Mouse (Mus musculus): ENCODE data around the gene Tmem97.
A peak's percentile ranks its signal among the peaks of the same experiment; 100 is the strongest.
"Not testable (repeated sequence)": the region's sequence is repeated elsewhere in the genome, so short reads cannot be mapped to it uniquely, and the experiment has no call there.

The Tmem97 gene

GRCm38 (mm10) chr11:78550168-78551058 lies at the start of gene Tmem97:
Tmem97 (minus strand) TSS chr11:78550777.
- peak; percentile 80 to 93 for DNase-seq (ENCODE audit: low spot score in 2 of 2)

- no peak for DNase-seq (ENCODE audit: low spot score in 2 of 2)
Measured at GRCm38 (mm10) chr11:78600051-78600450, 49.5 kb upstream of the Tmem97 start.

GRCm38 (mm10) chr11:78598763-78599415 lies 48.3 kb upstream of the Tmem97 start:
- no peak for DNase-seq (ENCODE audit: low spot score in 2 of 2)

DNA sequence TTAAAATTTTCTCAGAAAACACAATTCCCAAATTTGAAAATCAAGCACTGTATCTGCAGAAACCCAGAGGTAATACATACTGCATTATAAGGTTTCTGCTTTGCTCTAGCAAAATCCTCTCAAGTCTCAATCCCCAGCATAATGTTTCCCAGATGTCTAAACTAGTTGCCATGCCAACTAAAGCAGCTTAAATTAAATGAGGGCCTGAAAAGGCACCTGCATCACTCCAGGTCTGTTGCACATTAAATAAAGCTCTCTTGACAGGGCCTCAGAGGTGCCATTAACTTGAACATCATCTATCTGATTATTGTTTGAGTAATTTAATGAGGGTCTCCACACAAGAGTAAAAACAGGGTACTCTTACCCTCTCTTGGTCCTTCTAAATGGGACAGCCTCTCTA lies 46.2 kb upstream of the Tmem97 start:
- DNase-seq (ENCODE audit: low spot score in 2 of 2), result no peak

GRCm38 (mm10) chr11:78595773-78596172 lies 45.2 kb upstream of the Tmem97 start:
- no peak for DNase-seq (ENCODE audit: low spot score in 2 of 2)

DNA sequence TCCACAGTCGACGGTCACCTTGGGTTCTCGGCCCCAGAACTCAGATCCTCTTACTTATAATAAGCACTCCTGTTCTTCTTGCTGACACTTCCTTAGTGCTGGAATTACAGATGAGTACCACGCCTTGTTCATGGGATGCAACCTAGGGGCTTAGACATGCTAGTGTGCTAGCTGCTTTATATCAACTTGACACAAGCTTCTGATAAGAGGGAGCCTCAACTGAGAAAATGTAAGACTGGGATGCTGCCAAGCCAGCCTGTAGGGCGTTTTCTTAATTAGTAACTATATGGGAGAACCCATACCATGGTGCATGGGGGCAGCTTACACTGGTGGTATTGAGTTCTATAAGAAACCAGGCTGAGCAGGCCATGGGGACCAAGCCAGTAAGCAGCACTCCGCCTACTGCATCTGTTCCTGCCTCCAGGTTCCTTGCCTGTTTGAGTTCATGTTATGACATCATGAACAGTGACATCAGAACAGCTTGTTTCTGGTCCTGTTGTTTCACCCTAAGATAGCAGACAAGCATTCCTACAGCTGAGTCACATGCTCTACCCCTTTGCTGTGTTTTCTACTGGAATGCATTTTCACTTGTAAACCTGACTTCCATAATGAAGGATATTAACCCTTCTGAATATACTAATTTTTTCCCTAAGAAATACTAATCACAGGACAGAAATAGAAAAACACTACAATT lies 43.8 kb upstream of the Tmem97 start:
- no peak for DNase-seq (ENCODE audit: low spot score in 2 of 2)

GRCm38 (mm10) chr11:78587677-78588076 lies 37.1 kb upstream of the Tmem97 start:
- not testable (repeated sequence) for DNase-seq (ENCODE audit: low spot score in 2 of 2)

DNA sequence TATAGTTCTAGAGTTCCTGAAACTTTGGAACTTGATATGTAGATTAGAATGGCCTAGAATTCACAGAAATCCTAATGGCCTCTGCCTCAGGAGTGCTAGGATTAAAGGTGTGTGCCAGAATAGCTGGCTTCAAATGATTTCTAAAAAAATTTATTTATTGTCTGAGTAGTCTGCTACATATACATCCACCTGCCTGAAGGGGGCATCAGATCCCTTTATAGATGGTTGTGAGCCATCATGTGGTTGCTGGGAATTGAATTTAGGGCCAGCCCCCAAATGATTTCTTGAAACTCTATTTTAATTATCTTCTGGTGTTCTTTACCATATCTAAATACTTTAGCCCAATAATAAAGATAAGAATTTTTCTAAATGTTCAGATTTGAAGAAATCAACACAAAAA lies 35.5 kb upstream of the Tmem97 start:
- DNase-seq (ENCODE audit: low spot score in 2 of 2), result no peak

GRCm38 (mm10) chr11:78582848-78583247 lies 32.3 kb upstream of the Tmem97 start:
- no peak for DNase-seq (ENCODE audit: low spot score in 2 of 2)

- no peak for DNase-seq (ENCODE audit: low spot score in 2 of 2)
Measured at GRCm38 (mm10) chr11:78574975-78575374, 24.4 kb upstream of the Tmem97 start.

DNA sequence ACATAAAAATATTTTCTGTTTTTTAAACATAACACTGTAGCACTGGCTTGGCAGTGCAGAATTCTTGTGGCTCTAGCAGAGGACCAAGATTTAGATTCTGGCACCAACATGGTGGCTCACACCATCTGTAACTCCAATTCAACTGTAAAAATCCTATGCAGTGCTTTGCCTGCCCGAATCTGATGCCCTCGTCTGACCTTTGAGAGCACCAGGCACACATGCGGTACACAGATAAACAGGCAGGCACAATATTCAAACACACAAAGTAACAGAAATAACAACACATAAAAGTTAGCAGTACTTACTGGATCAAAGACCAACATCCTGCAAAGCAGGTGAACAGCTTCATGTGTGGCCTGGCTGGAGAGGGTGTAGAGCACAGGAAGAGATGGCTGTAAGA lies 24.0 kb upstream of the Tmem97 start:
- no peak for DNase-seq (ENCODE audit: low spot score in 2 of 2)

DNA sequence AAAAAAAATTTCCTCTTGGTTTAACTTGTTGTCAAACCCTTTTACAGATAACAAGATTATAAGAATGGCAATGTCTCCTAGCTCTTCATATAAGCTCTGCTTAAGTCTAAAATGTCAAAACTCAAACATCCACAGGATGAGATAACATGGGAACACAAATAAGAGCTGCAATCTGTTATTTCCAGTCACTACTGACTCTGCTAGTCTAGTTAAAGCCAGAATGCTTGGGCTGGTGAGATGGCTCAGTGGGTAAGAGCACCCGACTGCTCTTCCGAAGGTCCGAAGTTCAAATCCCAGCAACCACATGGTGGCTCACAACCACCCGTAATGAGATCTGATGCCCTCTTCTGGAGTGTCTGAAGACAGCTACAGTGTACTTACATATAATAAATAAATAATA lies 23.5 kb upstream of the Tmem97 start:
- not testable (repeated sequence) for DNase-seq (ENCODE audit: low spot score in 2 of 2)

DNA sequence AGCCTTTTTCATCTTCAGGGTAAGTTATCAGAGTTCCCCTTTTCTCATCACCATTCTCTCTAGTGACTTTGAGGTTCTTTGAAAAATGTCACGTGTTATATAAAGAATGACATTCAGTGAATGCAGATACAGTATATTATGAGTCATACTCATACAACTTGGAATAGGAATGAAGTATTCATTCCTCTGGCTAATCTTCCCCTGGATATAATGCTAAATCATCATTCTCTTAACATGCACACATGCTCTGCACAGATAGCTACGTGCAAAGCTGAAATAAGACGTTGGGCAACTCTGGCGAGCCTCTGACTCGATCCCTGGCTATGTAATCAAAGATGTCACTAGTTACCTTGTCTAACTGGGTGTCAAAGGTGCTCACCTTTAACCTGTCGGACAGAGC lies 21.3 kb upstream of the Tmem97 start:
- DNase-seq (ENCODE audit: low spot score in 2 of 2), result no peak

DNA sequence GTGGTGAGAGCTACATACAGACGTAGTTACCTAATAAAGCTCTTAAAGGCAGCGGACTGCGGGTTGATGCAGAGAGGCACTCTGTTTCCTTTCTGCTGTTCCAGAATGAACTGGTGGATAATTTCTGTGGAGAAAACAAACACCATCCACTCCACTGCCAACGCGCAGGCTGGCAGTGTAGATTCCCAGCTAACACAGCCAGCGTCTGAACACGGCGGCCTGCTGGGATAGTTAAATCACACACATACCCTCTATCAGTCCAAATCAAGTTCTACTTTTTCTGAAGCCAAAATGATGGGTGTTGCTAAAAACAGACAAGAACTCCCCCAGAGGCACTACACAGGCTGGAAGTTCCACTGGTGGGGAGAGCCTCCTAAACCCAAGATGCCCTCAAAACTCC lies 20.9 kb upstream of the Tmem97 start:
- no peak for DNase-seq (ENCODE audit: low spot score in 2 of 2)

GRCm38 (mm10) chr11:78569806-78570205 lies 19.2 kb upstream of the Tmem97 start:
- DNase-seq (ENCODE audit: low spot score in 2 of 2), result no peak

DNA sequence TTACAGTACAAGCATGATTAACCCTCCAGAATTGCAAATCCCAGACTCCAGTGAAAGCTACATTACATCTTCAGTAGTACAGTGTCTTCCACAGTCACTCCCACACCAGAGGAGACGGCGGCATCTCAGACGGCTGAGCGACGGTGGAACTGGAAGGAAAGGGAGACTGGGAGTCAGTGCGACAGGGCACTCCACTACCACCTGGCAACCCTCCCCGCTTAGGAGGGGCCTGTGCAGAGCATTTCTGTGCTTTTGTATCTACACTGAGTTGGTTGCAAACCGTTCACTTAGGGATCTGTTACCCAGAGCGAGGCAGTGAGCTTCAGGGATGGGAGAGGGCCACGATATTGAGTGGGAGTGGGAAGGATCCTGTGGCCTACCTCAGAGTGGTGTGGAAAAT lies 18.2 kb upstream of the Tmem97 start:
- no peak for DNase-seq (ENCODE audit: low spot score in 2 of 2)

DNA sequence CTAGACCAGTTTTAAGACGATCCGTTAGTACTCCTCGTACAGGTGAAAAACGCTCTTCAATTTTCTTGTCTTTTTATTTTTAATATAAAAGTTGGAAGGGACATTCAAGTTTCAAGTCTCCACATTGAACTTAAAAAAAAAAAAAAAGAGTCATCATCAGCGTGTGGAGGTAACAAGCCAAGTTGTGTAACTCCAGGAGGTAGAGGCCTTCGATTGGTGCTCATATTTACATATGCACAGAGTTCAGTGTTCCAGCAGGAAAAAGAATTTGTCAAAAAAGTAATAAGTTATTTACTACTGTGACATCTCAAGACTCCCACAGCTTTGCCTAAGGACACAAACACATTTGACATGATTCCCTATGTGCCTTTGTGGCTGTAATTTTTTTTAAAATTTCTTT lies 17.0 kb upstream of the Tmem97 start:
- no peak for DNase-seq (ENCODE audit: low spot score in 2 of 2)

DNA sequence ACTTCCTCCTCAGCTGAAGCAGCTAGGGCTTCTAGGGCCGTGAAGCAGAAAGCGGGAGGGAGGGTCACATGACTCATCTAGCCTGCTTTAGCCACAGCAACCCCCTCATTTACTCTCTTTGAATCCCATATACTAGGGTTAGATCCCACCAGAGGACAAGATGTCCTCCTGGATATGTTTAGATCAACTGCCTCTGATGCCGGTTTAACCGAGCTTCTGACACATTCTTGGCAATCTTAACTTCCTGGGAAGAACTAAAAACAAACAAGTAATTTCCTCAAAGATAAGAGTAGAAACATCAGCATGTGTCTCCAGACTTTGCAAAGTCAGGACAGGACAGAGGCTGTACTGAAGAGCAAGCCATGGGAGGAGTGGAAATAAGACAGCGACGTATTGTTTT lies 16.2 kb upstream of the Tmem97 start:
- no peak for DNase-seq (ENCODE audit: low spot score in 2 of 2)

DNA sequence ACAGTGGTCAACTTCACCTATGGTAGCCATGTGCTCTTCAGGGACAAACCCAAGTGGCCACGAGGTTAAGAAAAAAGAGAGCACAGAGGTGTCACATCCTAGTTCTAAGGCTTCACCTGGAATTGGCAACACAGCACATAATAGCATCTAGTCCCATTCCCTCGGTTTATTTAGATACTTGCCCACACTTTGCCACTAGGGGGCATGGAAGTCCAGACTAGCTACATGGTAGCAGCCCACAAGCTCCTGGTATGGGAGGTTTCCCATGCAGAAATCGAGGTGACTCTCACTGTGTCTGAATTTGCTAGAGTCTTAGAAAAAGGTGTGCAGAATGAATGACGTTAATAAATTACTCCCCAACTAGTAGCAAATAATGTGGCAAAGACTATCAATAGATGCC lies 9.9 kb upstream of the Tmem97 start:
- DNase-seq (ENCODE audit: low spot score in 2 of 2), result peak in 1 of 2 experiments; percentile 43

GRCm38 (mm10) chr11:78557241-78557640 lies 6.7 kb upstream of the Tmem97 start:
- no peak for DNase-seq (ENCODE audit: low spot score in 2 of 2)

GRCm38 (mm10) chr11:78556070-78556469 lies 5.5 kb upstream of the Tmem97 start:
- DNase-seq (ENCODE audit: low spot score in 2 of 2), result no peak

DNA sequence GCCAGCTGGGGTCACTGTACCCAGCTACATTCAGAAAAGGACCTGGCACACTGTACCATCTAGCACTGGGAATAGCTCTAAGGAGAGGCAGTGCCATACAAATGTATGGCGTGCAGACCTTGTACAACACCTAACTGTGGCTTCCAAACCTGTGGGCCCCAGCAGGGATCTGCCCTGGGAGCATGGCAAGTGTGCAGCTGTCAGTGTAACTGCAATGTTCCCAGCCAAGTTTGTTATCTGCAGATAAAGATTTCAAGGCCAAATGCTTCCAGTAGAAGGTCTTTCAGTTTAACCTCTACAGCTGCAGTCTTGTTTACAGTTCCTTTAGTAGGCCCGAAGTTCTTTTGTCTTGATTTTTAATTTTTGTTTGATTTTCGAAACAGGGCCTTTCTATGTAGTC lies 5.0 kb upstream of the Tmem97 start:
- DNase-seq (ENCODE audit: low spot score in 2 of 2), result no peak

- no peak for DNase-seq (ENCODE audit: low spot score in 2 of 2)
Measured at GRCm38 (mm10) chr11:78551059-78551398, 452 bp upstream of the Tmem97 start.
